Mouse (Mus musculus) lung, postnatal 0 days (tissue): ENCODE results near the gene Hdgfl2. TPM values are rescaled to one million over a fixed set of nuclear protein-coding genes. Genes with fewer than 3 reads are reported as not detected.

ENCODE experiments used
- ATAC-seq: fragments of 200-750 bp; cut with Nextera tagmentation; 2 replicates; pipeline ENCODE4 v1.8.0; 2017; ENCODE audit warnings: moderate library complexity
- DNase-seq: peaks from one replicate; pipeline ENCODE4 v3.0.0-alpha.2; 2016; ENCODE audit warnings: low spot score
- H3K27ac ChIP-seq: fragments of 300-500 bp; sonication (generic); 2 replicates; pipeline ENCODE4 v1.5.1; 2014; ENCODE audit warnings: antibody characterized with exemption, mild to moderate bottlenecking, low read length, mixed read lengths
- H3K27me3 ChIP-seq: fragments of 300-500 bp; sonication (generic); replicated peaks from 2 replicates; pipeline ENCODE4 v1.6.1; 2014; ENCODE audit warnings: low read length, mixed read lengths; ENCODE audit not compliant: insufficient read depth
- H3K36me3 ChIP-seq: fragments of 300-500 bp; sonication (generic); 2 replicates; pipeline ENCODE4 v1.6.1; 2014; ENCODE audit warnings: low read length, mixed read lengths; ENCODE audit not compliant: insufficient read depth
- H3K4me1 ChIP-seq: fragments of 300-500 bp; sonication (generic); 2 replicates; pipeline ENCODE4 v1.6.1; 2014; ENCODE audit warnings: antibody characterized with exemption, low read depth, low read length, mixed read lengths; ENCODE audit not compliant: insufficient read depth
- H3K4me2 ChIP-seq: fragments of 300-500 bp; sonication (generic); replicated peaks from 2 replicates; pipeline ENCODE4 v1.6.1; 2014; ENCODE audit warnings: low read depth, mild to moderate bottlenecking, low read length, moderate library complexity, mixed read lengths
- H3K4me3 ChIP-seq: fragments of 300-500 bp; sonication (generic); 2 replicates; pipeline ENCODE4 v1.5.1; 2014; ENCODE audit warnings: low read depth, low read length
- H3K9ac ChIP-seq: fragments of 300-500 bp; sonication (generic); replicated peaks from 2 replicates; pipeline ENCODE4 v1.6.1; 2014; ENCODE audit warnings: low read depth, mild to moderate bottlenecking
- H3K9me3 ChIP-seq: fragments of 300-500 bp; sonication (generic); 2 replicates; pipeline ENCODE4 v1.6.1; 2016; ENCODE audit warnings: low read length, mixed read lengths
- CTCF ChIP-seq: IDR thresholded peaks from 2 replicates; pipeline ENCODE4 v1.5.1; 2016; ENCODE audit warnings: antibody characterized with exemption, mild to moderate bottlenecking
- EP300 ChIP-seq: IDR thresholded peaks from 2 replicates; pipeline ENCODE4 v1.6.1; 2016; ENCODE audit warnings: antibody characterized with exemption, mild to moderate bottlenecking, control low read depth
- WGBS: fragments of 180-500 bp; shearing (Covaris S2); extraction: QIAGEN DNeasy Blood & Tissue Kit; methylation state at CpG from one replicate; pipeline ENCODE4 v1.1.7; 2014; 5-methylcytosine and 5-hydroxymethylcytosine counted together
- polyA plus RNA-seq: library from polyadenylated mRNA; unstranded; fragments of >200 nt; fragmentation: Nextera tagmentation; extraction: Ambion mirVana; gene quantifications from 2 replicates; pipeline ENCODE4 v1.2.1, GENCODE M21; 2015

Hdgfl2 gene
- polyA plus RNA-seq, 1 experiment from 2014 or later = 61.7 TPM

DNA sequence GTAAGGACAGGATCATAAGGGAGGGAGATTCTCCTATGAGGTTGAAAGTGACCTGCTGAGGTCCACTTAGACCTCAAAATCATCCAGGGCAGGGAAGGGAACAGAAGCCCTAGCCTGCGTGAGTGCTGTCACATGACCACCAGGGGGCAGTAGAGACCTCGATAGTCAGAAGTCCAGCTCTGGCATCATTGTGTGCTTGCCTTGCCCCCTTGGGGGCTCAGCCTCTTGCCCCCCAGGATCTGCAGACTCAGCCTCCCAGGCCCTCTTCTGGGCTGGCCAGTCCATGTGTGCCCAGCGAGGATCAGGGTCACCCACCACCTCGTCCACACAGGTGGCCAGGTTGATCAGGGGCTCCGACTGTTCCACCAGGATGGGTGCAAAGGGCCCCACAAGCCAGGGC is 32.4 kb downstream of the Hdgfl2 start:
- Histone ChIP-seq H3K4me1 (no peaks in the 10 kb centered on the region), H3K36me3 (no peaks in the 10 kb centered on the region; the same call in 1 of the 2 replicates), H3K27ac (no peak overlapping the region), H3K4me2 (no peak overlapping the region), H3K27me3 (no peaks in the 10 kb centered on the region), H3K9me3 (no peaks in the 10 kb centered on the region), H3K9ac (no peak overlapping the region), H3K4me3 (no peak overlapping the region)
- 47% methylated on average over 5 of the region's 5 CpGs for WGBS
- TF ChIP-seq CTCF (peak; percentile 87), EP300 (no peak)
- ATAC-seq (peak; percentile 25), DNase-seq (peak; percentile 82)

DNA sequence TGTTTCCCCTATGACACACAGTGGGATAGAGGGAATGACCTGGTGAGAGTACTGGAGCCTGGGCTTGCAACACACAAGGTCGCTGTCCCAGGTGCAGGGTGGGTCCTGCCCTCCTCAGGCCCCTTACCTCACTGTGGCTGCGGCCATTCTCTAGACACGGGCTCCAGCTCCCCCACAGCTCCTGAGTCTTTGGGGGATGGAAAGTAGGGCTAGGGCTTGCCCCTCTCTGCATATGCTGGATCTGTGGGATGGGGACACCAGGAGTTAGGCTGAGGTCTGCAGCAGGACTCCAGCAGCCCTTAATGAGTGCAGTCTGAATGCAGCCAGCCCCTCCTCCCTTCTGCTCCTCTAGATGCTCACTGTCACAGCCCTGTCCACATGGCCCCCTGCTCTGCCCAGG is 33.3 kb downstream of the Hdgfl2 start:
- 80% methylated on average over 3 of the region's 3 CpGs for WGBS
- H3K27me3 ChIP-seq = no peaks in the 10 kb centered on the region
- no peaks in the 10 kb centered on the region for H3K4me1 ChIP-seq
- ATAC-seq = no peak
- H3K4me3 ChIP-seq = no peak overlapping the region
- no peaks in the 10 kb centered on the region for H3K9me3 ChIP-seq
- no peaks in the 10 kb centered on the region; the same call in 1 of the 2 replicates for H3K36me3 ChIP-seq
- H3K4me2 ChIP-seq = no peak overlapping the region
- DNase-seq = no peak
- no peak for TF ChIP-seq CTCF
- no peak for TF ChIP-seq EP300
- H3K9ac ChIP-seq = no peak overlapping the region
- H3K27ac ChIP-seq = no peak overlapping the region

DNA sequence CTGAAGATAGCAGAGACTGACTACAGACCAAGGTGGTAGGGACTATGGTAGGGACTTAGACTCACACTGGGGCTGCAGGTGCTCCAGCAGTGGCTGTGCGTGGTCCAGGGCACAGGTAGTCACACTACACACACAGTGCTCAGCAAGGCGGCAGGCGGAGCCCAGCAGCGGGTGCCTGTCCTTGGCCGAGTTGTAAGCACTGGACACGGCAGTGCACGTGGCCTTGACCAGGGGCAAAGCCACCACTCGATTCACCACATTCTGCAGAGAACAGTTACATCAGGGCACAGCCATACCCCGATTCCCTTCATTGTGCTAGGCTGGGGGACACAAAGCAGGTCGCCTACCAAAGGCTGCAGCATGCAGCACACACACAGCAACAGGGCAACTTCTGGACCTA is 36.8 kb downstream of the Hdgfl2 start:
- no peaks in the 10 kb centered on the region; the same call in 1 of the 2 replicates for H3K4me1 ChIP-seq
- no peaks in the 10 kb centered on the region; the same call in 1 of the 2 replicates for H3K27me3 ChIP-seq
- no peak overlapping the region for H3K9ac ChIP-seq
- 73% methylated on average over 10 of the region's 10 CpGs for WGBS
- no peaks in the 10 kb centered on the region; the same call in 1 of the 2 replicates for H3K36me3 ChIP-seq
- H3K4me2 ChIP-seq = no peak overlapping the region
- no peak overlapping the region for H3K4me3 ChIP-seq
- H3K27ac ChIP-seq = no peak overlapping the region
- H3K9me3 ChIP-seq = no peaks in the 10 kb centered on the region
- DNase-seq (no peak), ATAC-seq (no peak)
- TF ChIP-seq EP300 (no peak), CTCF (no peak)

DNA sequence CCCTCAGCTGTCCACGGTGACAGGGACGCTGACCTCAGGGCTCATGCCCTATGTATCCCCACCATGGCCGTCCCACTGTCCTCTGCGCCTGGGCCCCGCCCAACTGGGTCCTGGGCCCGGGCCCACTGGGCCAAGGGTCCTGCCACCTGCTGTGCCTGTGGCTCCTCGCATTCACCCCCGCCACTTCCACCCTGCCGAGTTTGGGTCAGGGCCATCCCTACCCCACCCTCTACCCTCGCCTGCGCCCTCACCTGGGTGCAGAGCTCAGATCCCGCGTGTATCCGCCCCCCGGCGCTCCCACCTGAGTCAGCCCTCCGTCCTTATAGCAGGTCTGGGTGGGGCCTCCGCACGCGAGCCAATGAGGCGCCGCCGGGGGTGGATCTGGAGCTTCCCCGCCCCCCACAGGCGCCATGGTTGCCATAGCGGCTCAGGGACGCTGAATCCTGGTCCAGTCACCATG is 37.8 kb downstream of the Hdgfl2 start, which contains the start of gene Plin5:
Plin5 (minus strand) TSS at position 346 of the 460 bp plus-strand sequence.
- peaks cover 1% of the 10 kb centered on the region; the same call in 1 of the 2 replicates for H3K9me3 ChIP-seq
- DNase-seq = peak; percentile 55
- ATAC-seq = peak; percentile 72
- no peaks in the 10 kb centered on the region; the same call in 1 of the 2 replicates for H3K36me3 ChIP-seq
- H3K27me3 ChIP-seq = no peaks in the 10 kb centered on the region; the same call in 1 of the 2 replicates
- H3K4me1 ChIP-seq = no peaks in the 10 kb centered on the region; the same call in 1 of the 2 replicates
- H3K9ac ChIP-seq = no peak within 1 kb of the TSS
- H3K4me3 ChIP-seq = peak within 1 kb of the TSS; percentile 14; the same call in 1 of the 2 replicates
- peak within 1 kb of the TSS; percentile 52 for H3K4me2 ChIP-seq
- TF ChIP-seq CTCF (no peak), EP300 (no peak)
- H3K27ac ChIP-seq = no peak within 1 kb of the TSS
- 5% methylated on average over 24 of the region's 27 CpGs for WGBS

DNA sequence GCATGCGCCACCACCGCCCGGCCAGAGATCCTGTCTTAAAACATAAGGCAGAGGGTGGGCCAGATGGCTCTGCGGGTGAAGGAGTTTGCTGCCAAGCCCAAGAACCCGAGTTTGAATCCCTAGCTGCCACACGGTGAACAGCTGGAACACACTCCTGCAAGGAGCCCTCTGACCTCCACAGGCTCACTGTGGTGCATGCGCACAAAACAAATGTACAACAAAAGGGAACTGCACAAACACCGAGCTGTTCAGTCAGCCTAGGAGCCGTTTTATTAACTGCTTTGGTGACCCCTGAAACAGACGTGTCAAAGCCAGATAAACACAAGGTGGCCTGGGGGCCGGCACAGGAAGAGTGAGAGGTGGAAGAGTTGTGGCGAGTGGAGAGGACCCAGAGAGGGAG is 40.0 kb downstream of the Hdgfl2 start:
- TF ChIP-seq EP300 (no peak), CTCF (no peak)
- Histone ChIP-seq H3K36me3 (no peaks in the 10 kb centered on the region), H3K27me3 (peaks cover 7% of the 10 kb centered on the region), H3K4me2 (peak overlapping the region; percentile 47), H3K27ac (no peak overlapping the region), H3K9ac (no peak overlapping the region), H3K4me1 (no peaks in the 10 kb centered on the region; the same call in 1 of the 2 replicates), H3K9me3 (peaks cover 6% of the 10 kb centered on the region; the same call in 1 of the 2 replicates), H3K4me3 (peak overlapping the region; percentile 16)
- WGBS = 33% methylated on average over 12 of the region's 12 CpGs
- ATAC-seq (no peak), DNase-seq (no peak)

DNA sequence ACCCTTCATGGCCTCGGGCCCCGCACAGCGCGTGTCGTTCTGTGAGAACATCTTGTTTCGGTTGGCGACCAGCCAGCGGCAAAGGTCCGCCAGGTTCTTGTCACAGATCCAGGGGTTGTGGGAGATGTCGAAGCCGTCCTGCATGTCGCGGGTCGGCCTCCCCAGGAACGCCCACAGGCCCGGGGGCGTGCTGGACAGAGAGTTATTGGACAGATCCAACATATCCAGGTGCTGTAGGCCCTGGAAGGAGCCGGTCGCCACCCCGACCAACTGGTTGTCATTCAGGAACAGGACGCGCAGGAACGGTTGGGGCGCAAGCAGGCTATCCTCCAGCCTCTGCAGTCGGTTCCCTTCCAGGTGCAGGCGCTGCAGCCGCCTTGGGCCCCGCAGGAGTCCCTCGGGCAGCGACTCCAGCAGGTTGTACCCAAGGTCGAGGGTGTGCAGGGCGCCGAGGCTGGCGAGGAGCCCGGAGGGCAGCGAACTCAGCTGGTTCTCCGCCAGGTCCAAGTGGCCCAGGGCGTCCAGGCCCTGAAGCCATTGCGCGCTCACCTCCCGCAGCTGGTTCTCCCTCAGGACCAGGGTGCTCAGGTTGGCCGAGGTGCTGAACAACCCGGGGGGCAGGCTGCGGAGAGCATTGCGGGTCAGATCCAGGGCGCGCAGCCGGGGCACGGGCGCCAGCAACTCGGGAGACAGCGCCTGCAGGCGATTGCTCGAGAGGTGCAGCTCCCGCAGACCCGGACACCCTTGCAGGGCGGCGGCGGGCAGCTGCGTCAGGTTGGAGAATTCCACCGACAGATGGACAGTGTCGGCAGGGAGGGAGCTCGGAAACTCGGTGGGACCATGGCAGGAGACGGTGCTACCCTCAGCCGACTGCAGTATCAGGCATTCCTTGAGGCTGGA is 40.8 kb downstream of the Hdgfl2 start:
- H3K27ac ChIP-seq = no peak overlapping the region
- peaks cover 6% of the 10 kb centered on the region; the same call in 1 of the 2 replicates for H3K9me3 ChIP-seq
- WGBS = 4% methylated on average over 66 of the region's 66 CpGs
- 0 out of 2 replicates have a peak, but pooled peaks have one; percentile 11 for ATAC-seq
- H3K36me3 ChIP-seq = no peaks in the 10 kb centered on the region
- H3K27me3 ChIP-seq = peaks cover 7% of the 10 kb centered on the region
- H3K4me2 ChIP-seq = peak overlapping the region; percentile 47
- DNase-seq = no peak
- no peak for TF ChIP-seq EP300
- TF ChIP-seq CTCF = no peak
- H3K4me3 ChIP-seq = peak overlapping the region; percentile 16
- H3K4me1 ChIP-seq = no peaks in the 10 kb centered on the region; the same call in 1 of the 2 replicates
- no peak overlapping the region for H3K9ac ChIP-seq
